Mouse (Mus musculus): ENCODE measurements around the gene Gm9774. TPM values are rescaled to one million over a fixed set of nuclear protein-coding genes. Genes with fewer than 3 reads are reported as not detected.

The Gm9774 gene
- polyA plus RNA-seq, 1 experiment from 2014 or later, result 8.9 TPM

Other genes starting within 250 kb of the Gm9774 start
- 0.14 and 0.15 TPM in 2 replicates for gene Sprr2a1, start 213.6 kb downstream of the Gm9774 start, polyA plus RNA-seq (2015; fragmentation: Nextera tagmentation; extraction: Ambion mirVana)
- 4.4 and 5.1 TPM in 2 replicates for gene Sprr2a2, start 213.5 kb downstream of the Gm9774 start, polyA plus RNA-seq (2015; fragmentation: Nextera tagmentation; extraction: Ambion mirVana)
- gene Sprr2a3, start 144.0 kb downstream of the Gm9774 start, polyA plus RNA-seq (2015; fragmentation: Nextera tagmentation; extraction: Ambion mirVana), result 0.34 TPM in 1 of 2 replicates, not detected in the other
- not detected in 2 replicates for gene Sprr2b, start 112.8 kb downstream of the Gm9774 start, polyA plus RNA-seq (2015; fragmentation: Nextera tagmentation; extraction: Ambion mirVana)
- gene Sprr2d, start 90.3 kb downstream of the Gm9774 start, polyA plus RNA-seq (2015; fragmentation: Nextera tagmentation; extraction: Ambion mirVana), result not detected in 2 replicates
- gene Sprr2e, start 77.3 kb downstream of the Gm9774 start, polyA plus RNA-seq (2015; fragmentation: Nextera tagmentation; extraction: Ambion mirVana), result not detected in 2 replicates
- not detected in 2 replicates for gene Sprr2f, start 64.2 kb downstream of the Gm9774 start, polyA plus RNA-seq (2015; fragmentation: Nextera tagmentation; extraction: Ambion mirVana)
- gene Sprr2h, start 43.7 kb downstream of the Gm9774 start, polyA plus RNA-seq (2015; fragmentation: Nextera tagmentation; extraction: Ambion mirVana), result not detected in 2 replicates
- gene Sprr2i, start 21.4 kb downstream of the Gm9774 start, polyA plus RNA-seq (2015; fragmentation: Nextera tagmentation; extraction: Ambion mirVana), result not detected in 2 replicates
- not detected in 2 replicates for gene Sprr2j-ps, start 11.3 kb downstream of the Gm9774 start, polyA plus RNA-seq (2015; fragmentation: Nextera tagmentation; extraction: Ambion mirVana)
- gene Sprr2k, start 3.2 kb upstream of the Gm9774 start, polyA plus RNA-seq (2015; fragmentation: Nextera tagmentation; extraction: Ambion mirVana), result not detected in 2 replicates
- 0.24 TPM in 1 of 2 replicates, not detected in the other for gene Sprr1b, start 9.4 kb upstream of the Gm9774 start, polyA plus RNA-seq (2015; fragmentation: Nextera tagmentation; extraction: Ambion mirVana)
- not detected in 2 replicates for gene Sprr3, start 29.3 kb upstream of the Gm9774 start, polyA plus RNA-seq (2015; fragmentation: Nextera tagmentation; extraction: Ambion mirVana)
- gene Sprr1a, start 56.5 kb upstream of the Gm9774 start, polyA plus RNA-seq (2015; fragmentation: Nextera tagmentation; extraction: Ambion mirVana), result 0.49 and 0.67 TPM in 2 replicates
- not detected in 2 replicates for gene Sprr4, start 71.1 kb upstream of the Gm9774 start, polyA plus RNA-seq (2015; fragmentation: Nextera tagmentation; extraction: Ambion mirVana)
- gene 2310046K23Rik, start 105.1 kb upstream of the Gm9774 start, polyA plus RNA-seq (2015; fragmentation: Nextera tagmentation; extraction: Ambion mirVana), result not detected in 2 replicates
- not detected in 2 replicates for gene Ivl, start 144.3 kb upstream of the Gm9774 start, polyA plus RNA-seq (2015; fragmentation: Nextera tagmentation; extraction: Ambion mirVana)
- gene Smcp, start 159.6 kb upstream of the Gm9774 start, polyA plus RNA-seq (2015; fragmentation: Nextera tagmentation; extraction: Ambion mirVana), result not detected in 2 replicates
- not detected in 2 replicates for gene 2210017I01Rik, start 178.1 kb upstream of the Gm9774 start, polyA plus RNA-seq (2015; fragmentation: Nextera tagmentation; extraction: Ambion mirVana)
- not detected in 2 replicates for gene Lce6a, start 192.2 kb upstream of the Gm9774 start, polyA plus RNA-seq (2015; fragmentation: Nextera tagmentation; extraction: Ambion mirVana)
- gene Lce1a1, start 218.9 kb upstream of the Gm9774 start, polyA plus RNA-seq (2015; fragmentation: Nextera tagmentation; extraction: Ambion mirVana), result not detected in 2 replicates
- not detected in 2 replicates for gene Lce1b, start 227.5 kb upstream of the Gm9774 start, polyA plus RNA-seq (2015; fragmentation: Nextera tagmentation; extraction: Ambion mirVana)
- gene Lce1a2, start 240.9 kb upstream of the Gm9774 start, polyA plus RNA-seq (2015; fragmentation: Nextera tagmentation; extraction: Ambion mirVana), result not detected in 2 replicates
- gene Lce1c, start 249.8 kb upstream of the Gm9774 start, polyA plus RNA-seq (2015; fragmentation: Nextera tagmentation; extraction: Ambion mirVana), result not detected in 2 replicates

Measured in limb, embryonic 13.5 days (tissue).